Mouse (Mus musculus) testis, adult 2 months (tissue): ENCODE measurements around the gene Ak3.

ENCODE experiments used
- CTCF ChIP-seq: fragments of 200-500 bp; IDR thresholded peaks from 2 replicates; pipeline ENCODE4 v1.5.1; 2012; ENCODE audit warnings: low read depth, mild to moderate bottlenecking, inconsistent platforms, low read length, moderate library complexity; ENCODE audit not compliant: control insufficient read depth, insufficient read depth, insufficient replicate concordance
- POLR2A ChIP-seq: fragments of 200-500 bp; IDR thresholded peaks from 2 replicates; pipeline ENCODE4 v1.6.1; 2012; ENCODE audit warnings: low read depth, mild to moderate bottlenecking, inconsistent platforms, low read length, moderate library complexity; ENCODE audit not compliant: control insufficient read depth

DNA sequence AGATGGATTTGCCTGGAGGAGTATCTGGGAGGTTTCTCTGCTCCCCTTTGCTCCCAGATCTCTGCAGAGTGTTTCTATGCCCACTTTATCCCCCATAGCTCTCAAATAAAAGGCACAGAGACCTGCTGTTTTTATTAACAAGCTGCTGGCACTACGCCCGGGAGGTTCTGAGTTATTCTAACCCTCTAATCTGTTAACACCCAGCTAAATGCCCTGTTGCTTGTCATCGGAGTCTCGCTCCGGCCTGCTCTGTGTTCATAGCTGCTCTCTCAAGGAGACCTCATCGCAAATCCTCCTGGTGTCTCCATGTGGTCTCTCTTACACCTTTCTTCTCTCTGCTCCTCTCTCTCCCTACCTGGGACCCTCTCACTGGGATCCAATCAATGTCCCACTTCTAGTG, 27.0 kb upstream of the Ak3 start:
- no peak for TF ChIP-seq POLR2A
- no peak for TF ChIP-seq CTCF
